Mouse (Mus musculus) naive thymus-derived CD4-positive, alpha-beta T cell, adult 2 months (primary cell): Measurements from ENCODE around the gene Cd47.

Experiments
- DNase-seq: peaks from one replicate; pipeline ENCODE4 v3.0.0-alpha.2; 2011; ENCODE audit warnings: low read depth

The Cd47 gene

GRCm38 (mm10) chr16:49868278-49868677, 67.9 kb downstream of the Cd47 start:
- DNase-seq, result no peak

- DNase-seq, result no peak
Measured at GRCm38 (mm10) chr16:49873918-49874317, 73.6 kb downstream of the Cd47 start.

DNA sequence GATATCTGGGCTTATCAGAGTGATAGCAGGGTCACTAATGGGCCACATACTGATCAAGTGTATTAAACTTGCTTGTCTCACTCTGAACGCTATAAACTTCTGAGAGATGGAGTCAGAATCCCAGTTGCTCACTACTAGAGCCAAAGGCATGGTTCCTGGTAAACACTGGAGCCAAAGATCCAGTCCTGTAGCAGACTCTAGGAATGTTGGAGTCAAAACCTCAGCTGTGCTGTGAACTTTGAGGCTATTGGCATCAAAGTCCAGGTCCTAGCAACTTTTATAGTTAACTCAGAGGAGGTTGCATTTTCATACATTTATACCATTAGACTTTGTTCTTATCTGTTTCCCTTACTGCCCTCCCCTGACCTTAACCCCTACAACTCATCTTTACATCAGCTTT, 74.2 kb downstream of the Cd47 start:
- DNase-seq, result no peak

- DNase-seq, result no peak
Measured at GRCm38 (mm10) chr16:49876291-49877030, 76.1 kb downstream of the Cd47 start.

DNA sequence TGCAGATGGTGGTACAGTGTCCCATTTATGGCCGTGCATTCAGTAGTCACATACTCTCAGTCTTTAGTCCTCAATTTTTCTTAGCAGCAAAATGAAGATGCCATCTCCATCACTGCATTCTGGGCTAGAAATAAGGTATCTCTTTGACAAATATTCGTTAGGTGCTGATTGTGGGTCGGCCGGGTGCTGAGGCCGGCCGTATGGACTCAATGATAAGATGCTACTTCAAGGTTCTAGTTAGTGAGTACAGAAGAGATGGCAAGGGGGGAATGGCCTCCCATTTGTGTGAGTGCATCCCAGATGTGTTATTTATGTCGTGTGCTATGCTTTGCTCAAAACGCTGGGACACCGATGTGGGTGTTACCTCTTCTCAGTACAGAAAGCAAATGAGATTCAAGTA, 76.9 kb downstream of the Cd47 start:
- DNase-seq, result no peak

DNA sequence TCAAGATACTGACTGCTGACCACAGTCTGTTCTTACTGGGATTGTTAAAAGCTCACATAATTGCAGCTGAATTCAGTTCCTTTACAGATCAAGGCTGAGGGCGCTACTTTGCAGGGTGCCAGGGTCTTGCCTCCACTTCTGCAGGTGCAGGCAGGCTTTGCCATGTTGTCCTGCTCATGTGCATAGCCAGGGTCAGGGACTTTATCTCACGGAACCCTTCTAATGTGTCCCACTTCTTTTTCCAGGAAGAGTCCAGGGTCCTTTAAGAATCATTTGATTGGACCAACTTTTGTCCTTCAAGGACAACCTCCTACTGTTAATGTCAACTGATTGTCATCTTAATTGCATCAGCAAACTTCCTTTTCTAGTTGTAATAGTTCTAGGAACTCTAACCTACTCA, 77.7 kb downstream of the Cd47 start:
- no peak for DNase-seq

- no peak for DNase-seq
Measured at GRCm38 (mm10) chr16:49886403-49887066, 86.2 kb downstream of the Cd47 start.

DNA sequence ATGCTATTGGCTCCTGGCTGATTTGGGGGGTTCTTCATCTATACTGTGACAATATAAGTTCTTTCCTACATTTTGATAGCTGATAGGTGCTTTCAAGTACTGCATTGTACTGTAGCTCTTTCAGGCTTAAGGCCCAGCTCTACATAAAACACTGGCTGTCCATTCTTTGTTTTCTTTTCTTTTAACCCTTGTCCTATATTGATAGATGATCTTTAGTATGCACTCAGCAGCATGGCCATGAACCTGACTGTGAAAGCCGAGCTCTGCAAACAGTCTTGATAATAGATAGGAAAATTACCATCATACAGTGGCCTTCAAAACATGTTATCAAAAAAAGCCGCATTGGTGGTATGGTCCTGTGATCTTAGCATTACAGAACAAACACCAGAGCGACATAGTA, 87.0 kb downstream of the Cd47 start:
- no peak for DNase-seq

DNA sequence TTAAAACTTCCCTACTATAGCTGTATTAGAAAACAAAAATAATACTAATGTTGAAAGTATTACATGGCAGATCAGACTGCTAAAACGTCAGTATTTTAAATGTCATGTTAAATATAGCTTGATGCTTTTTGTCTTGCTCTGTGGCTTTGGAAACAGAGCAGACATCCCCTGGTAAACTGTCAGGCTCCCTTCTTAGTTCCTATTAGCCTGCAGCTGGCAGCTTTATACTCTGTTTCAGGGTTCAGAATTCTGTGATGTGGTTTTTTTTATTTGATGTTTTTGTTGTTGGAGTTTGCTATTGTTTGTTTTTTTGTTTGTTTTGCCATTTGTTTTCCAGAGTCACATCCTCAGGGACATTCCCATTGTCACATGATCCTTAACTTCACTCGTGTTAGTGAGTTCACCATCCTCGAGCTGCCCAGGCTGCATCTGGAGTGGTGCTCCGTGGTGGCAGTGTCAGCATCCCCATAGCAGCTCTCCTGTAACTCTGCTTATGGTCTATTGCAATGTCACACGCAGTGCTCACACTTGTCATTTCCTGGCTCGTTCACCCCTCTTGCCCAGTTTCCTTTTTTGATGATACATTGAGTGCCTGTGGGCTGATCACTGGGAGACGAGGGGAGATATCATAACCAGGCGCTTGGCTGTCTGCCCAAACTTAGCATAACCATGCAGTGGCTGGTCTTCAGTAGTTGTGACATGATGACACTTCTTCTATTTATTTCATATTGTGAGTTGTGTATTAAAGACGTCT, 87.7 kb downstream of the Cd47 start:
- peak; percentile 60 for DNase-seq

DNA sequence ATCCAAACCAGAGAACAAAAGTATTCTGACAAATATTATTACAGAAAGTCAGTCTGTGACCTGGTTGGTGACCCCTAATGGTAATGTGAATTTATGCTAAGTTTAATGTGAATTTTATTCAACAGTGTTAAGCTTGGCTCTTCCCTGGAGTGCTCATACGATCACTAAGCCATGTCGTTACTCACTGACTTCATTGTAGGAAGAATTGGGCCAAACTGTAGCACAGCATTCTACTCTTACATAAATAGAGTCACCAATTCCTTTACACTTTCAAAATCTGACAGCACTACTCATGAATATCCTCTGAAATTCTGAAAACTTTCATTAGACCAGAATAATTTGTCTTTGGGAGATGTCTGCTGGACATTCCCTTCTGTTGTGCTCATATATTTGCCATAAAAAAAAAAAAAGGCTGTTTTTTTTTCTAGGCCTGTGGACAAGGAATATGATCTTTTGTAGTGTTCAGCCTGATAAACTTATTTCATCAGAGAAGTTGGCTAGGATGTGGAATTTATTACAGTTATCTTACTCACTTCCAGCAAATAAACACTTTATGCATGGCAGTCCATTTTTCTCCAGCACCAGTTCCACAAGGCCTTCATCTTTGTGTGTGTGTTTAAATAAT, 88.8 kb downstream of the Cd47 start:
- no peak for DNase-seq

GRCm38 (mm10) chr16:49892252-49892651, 91.9 kb downstream of the Cd47 start:
- no peak for DNase-seq

DNA sequence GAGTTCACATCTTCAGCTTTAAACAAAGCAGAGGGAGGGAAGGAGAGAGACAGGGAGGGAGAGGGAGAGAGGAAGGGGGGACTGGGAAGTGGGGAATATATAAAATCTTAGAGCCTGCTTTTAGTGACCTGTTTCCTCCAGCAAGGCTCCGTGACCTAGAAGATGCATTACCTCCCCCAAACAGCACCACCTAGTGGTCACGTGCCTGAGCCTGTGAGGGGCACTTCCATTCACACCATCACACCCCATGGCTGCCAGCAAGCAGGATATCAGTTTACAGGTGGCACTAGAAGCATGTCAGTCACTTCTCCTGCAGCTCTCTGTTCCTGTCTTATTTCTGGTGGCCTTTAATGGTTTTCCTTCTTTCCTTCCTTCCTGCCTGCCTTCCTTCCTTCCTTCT, 92.6 kb downstream of the Cd47 start:
- peak; percentile 80 for DNase-seq

DNA sequence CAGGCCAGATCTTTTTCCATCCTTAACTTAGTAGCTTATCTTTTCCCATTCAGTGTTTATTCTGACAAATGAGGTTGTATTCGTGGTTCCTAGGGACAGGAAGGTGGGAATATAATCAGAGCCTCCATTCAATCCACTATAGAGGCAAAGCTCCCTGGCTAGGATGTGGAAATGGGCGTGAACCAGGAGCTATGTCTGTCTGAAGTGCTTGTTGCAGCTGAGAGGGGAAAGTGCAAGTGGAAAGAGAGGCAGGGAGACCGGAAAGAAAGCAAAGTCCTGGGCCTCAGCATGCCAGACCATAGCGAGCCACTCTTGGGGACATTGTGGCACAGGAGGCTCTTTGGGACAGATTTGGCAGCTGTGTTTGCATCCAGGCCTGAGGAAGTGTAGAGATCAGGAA, 94.3 kb downstream of the Cd47 start:
- DNase-seq, result no peak

DNA sequence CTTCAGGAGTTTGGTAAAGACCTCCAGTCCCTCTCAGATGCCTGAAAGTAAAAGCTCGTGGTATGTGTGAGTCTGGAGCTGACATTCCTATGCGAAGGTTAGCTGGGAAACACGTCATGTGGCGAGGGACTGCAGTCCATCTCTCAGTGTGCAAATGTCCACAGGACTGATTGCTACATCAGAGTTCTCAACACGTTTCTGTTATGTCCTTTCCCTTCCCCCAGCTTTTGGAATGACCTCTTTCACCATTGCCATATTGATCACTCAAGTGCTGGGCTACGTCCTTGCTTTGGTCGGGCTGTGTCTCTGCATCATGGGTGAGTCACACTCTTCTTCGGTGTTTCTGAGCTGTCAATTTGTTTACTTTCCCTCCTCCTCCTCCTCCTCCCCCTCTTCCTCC, 95.8 kb downstream of the Cd47 start:
- no peak for DNase-seq

GRCm38 (mm10) chr16:49901395-49901794, 101.1 kb downstream of the Cd47 start:
- DNase-seq, result no peak

GRCm38 (mm10) chr16:49902083-49902482, 101.8 kb downstream of the Cd47 start:
- DNase-seq, result no peak

GRCm38 (mm10) chr16:49904248-49904930, 104.1 kb downstream of the Cd47 start:
- no peak for DNase-seq

- no peak for DNase-seq
Measured at GRCm38 (mm10) chr16:49905041-49905440, 104.7 kb downstream of the Cd47 start.

DNA sequence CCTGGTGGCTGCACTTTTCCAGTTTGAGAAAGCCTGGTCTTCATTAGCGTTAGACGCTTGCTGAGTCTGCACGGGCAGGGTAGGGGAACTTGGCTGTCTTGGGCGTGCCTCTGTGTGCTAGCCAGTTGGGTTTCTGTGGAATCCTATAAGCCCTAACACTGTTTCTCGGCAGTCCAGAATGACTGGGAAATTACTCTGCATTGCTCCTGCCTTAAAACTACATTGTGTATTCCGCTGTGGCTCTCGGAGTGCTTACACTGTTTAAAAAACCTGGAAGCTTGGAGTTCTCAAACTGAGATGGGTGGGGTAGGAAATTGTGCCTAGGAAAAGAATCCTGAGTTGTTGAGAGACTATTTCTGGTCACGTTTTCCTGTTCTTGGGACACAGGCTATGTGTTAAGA, 105.3 kb downstream of the Cd47 start:
- no peak for DNase-seq

DNA sequence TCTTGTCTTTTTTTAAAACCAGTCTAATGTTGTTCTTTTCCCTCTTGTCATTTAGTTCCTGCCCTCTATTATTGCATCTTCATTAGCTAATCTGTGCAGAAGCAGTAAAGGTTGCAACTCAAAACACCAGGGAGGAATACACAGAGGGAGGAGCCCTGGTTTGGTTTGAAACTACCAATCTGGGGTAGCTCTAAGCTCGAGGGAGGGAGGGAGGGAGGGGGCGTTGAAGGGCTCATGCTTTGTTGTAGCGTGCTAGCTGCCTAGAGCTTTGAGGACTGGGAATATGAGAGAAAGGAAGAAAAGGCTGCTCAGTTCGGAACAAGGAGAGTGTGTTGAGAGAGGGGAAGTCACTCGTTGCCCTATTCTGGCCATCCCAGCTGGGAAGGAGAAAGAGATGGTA, 105.7 kb downstream of the Cd47 start:
- no peak for DNase-seq

DNA sequence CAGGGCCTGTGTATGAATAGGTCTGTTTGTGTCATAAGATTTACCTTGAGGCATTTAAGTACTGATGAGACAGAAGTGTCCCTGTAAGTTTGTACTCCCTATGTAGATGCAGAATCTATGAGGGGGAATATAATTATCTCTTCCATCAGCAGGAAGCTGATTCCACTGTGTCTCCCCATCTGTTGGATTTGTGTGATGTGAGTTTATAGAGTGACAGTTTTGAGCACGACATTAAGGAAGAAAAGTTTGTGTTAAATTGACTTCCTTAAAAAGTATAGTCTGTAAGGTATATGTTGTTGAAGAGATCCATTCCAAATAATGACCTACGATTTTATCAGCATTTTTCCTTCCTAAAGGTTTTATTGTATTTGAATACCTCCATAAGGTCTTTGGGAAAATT, 106.6 kb downstream of the Cd47 start:
- DNase-seq, result no peak

GRCm38 (mm10) chr16:49907356-49907755, 107.0 kb downstream of the Cd47 start:
- DNase-seq, result no peak
